18 mouse cellular contexts compared by ENCODE assay signal in the genomic region with DNA sequence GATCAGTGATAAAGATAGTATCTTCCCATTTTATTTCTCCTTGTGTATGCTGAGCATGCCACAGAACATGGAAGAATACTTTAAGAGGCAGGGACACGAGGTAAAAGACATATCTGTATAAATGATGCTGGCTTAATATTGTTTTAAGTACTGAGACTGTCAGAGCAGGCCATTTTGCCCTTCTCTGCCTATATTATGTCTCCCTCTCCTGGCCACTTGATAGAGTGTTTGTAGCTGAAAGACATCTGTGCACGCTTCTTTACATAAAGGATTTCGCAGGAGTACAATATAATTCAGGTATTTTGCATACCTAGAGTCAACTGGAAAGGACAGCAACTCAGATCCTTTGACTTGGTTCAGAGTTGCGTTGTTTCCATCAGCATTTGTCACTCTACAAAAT.
A peak's percentile ranks its signal among the peaks of the same experiment; 100 is the strongest.
DNase-seq lines count a peak whose midpoint lies in the region; ATAC-seq and TF ChIP-seq lines count a peak whose summit lies in the region.
"Had no signal": no experiment of that assay in that cellular context is flagged by ENCODE, and none has a peak within 500 bp of the region (broad histone marks: within the 10 kb centered on the region; RNA-seq: fewer than 3 reads in every experiment).

No protein-coding gene starts in this region.

- TF ChIP-seq EP300 in CH12.LX (IDR thresholded peaks at IDR 0.05; ENCODE audit: low read length) = no peak

- DNase-seq in kidney, postnatal 0 days (ENCODE audit: low spot score) = peak; percentile 2
- peak; percentile 3 for DNase-seq in 416B (ENCODE audit: low read depth)
- DNase-seq in CH12.LX (ENCODE audit: extremely low read depth) = peak; percentile 55
- DNase-seq in ZHBTc4 (ENCODE audit: low read depth, low spot score) = peak; percentile 27
- no peak for DNase-seq in adrenal gland, adult (ENCODE audit: inconsistent age in 2 of 2, low spot score in 1 of 2)
- DNase-seq in adrenal gland, postnatal 10 days = no peak
- DNase-seq in heart, adult 11 months = no peak
- DNase-seq: adrenal gland, postnatal 14 days; cerebellum, adult 9-10 months; heart, adult 2 months; liver, embryonic 13.5 days; thymus, postnatal 36 days had no signal

- no peak for TF ChIP-seq POLR2A in CH12.LX (IDR thresholded peaks at IDR 0.05; ENCODE audit: low read depth, low read length)

- H3K9me3 ChIP-seq in kidney, postnatal 0 days (replicated peaks; ENCODE audit: low read length) = no peaks in the 10 kb centered on the region
- no peaks in the 10 kb centered on the region for H3K9me3 ChIP-seq in kidney, embryonic 16.5 days (ENCODE audit: low read length)
- H3K9me3 ChIP-seq in CH12.LX (replicated peaks; ENCODE audit: low read length) = no peaks in the 10 kb centered on the region
- H3K9me3 ChIP-seq: forebrain, embryonic 15.5 days; heart, embryonic 15.5 days; liver, embryonic 13.5 days; neural tube, embryonic 12.5 days had no signal

- no peak overlapping the region for H3K4me3 ChIP-seq in kidney, postnatal 0 days (replicated peaks; ENCODE audit: low read depth, low read length)
- H3K4me3 ChIP-seq in kidney, embryonic 16.5 days (ENCODE audit: low read length) = no peak overlapping the region
- H3K4me3 ChIP-seq in CH12.LX (replicated peaks in 1 of 3; ENCODE audit: low read depth in 2 of 3, low read length in 2 of 3, poor library complexity in 1 of 3) = no peak overlapping the region
- H3K4me3 ChIP-seq: forebrain, embryonic 15.5 days; heart, adult 2 months; heart, embryonic 15.5 days; liver, embryonic 13.5 days; neural tube, embryonic 12.5 days had no signal

- WGBS in kidney, postnatal 0 days = 73% methylated on average over 4 of the region's 4 CpGs
- WGBS in kidney, embryonic 16.5 days = 70% methylated on average over 4 of the region's 4 CpGs

- ATAC-seq in kidney, postnatal 0 days (replicated peaks; ENCODE audit: low FRiP score, low read depth) = no peak
- ATAC-seq in kidney, embryonic 16.5 days (ENCODE audit: low FRiP score, low TSS enrichment) = no peak
- ATAC-seq: CD4-positive, CD25-positive, alpha-beta regulatory T cell, adult 4 months; forebrain, embryonic 15.5 days; lung, postnatal 0 days had no signal

- no peak overlapping the region for H3K27ac ChIP-seq in kidney, postnatal 0 days
- H3K27ac ChIP-seq in kidney, embryonic 16.5 days (ENCODE audit: low read length) = no peak overlapping the region
- H3K27ac ChIP-seq in CH12.LX (ENCODE audit: insufficient read depth, low read depth) = no peak overlapping the region
- H3K27ac ChIP-seq: forebrain, embryonic 15.5 days; heart, adult 2 months; heart, embryonic 15.5 days; liver, embryonic 13.5 days; neural tube, embryonic 12.5 days had no signal

- in situ Hi-C loops in CH12.LX (cut with MboI; ENCODE audit: low pct_ligation_motif_present, low pct_unique_long_range_greater_than_20kb, low sequenced_read_pairs) = no loop called here

- peak; percentile 78 for TF ChIP-seq RAD21 in CH12.LX (IDR thresholded peaks at IDR 0.05; ENCODE audit: low read depth, low read length)

- no peaks in the 10 kb centered on the region for H3K36me3 ChIP-seq in kidney, postnatal 0 days (ENCODE audit: insufficient read depth, low read length)
- H3K36me3 ChIP-seq in kidney, embryonic 16.5 days (ENCODE audit: insufficient read depth, low read length) = no peaks in the 10 kb centered on the region
- H3K36me3 ChIP-seq in CH12.LX (replicated peaks in 1 of 2; ENCODE audit: control insufficient read depth in 1 of 2, insufficient read depth in 1 of 2, low read length in 1 of 2) = no peaks in the 10 kb centered on the region
- H3K36me3 ChIP-seq: forebrain, embryonic 15.5 days; heart, embryonic 15.5 days; liver, embryonic 13.5 days; neural tube, embryonic 12.5 days had no signal

- dilution Hi-C loops in CH12.LX (cut with MboI; ENCODE audit: extremely low pct_ligation_motif_present, extremely low pct_unique_long_range_greater_than_20kb, low sequenced_read_pairs) = no loop called here

- H3K4me1 ChIP-seq in kidney, postnatal 0 days (replicated peaks; ENCODE audit: insufficient read depth, low read length) = no peaks in the 10 kb centered on the region
- no peaks in the 10 kb centered on the region for H3K4me1 ChIP-seq in kidney, embryonic 16.5 days (ENCODE audit: insufficient read depth, low read length)
- H3K4me1 ChIP-seq in CH12.LX (ENCODE audit: control insufficient read depth in 1 of 2, insufficient read depth in 2 of 2) = no peaks in the 10 kb centered on the region
- H3K4me1 ChIP-seq: forebrain, embryonic 15.5 days; heart, embryonic 15.5 days; liver, embryonic 13.5 days; neural tube, embryonic 12.5 days had no signal

- TF ChIP-seq CTCF in kidney, postnatal 0 days (IDR thresholded peaks at IDR 0.05; ENCODE audit: low read depth) = peak; percentile 42; the same call in 1 of the 2 replicates
- peak in 1 of 2 experiments; percentile 70; a peak in 3 of 4 replicates for TF ChIP-seq CTCF in CH12.LX (conservative IDR thresholded peaks at IDR 0.05 in 1 of 2, IDR thresholded peaks at IDR 0.05 in 1 of 2; ENCODE audit: low read depth in 2 of 2, low read length in 2 of 2)

- H3K79me2 ChIP-seq in CH12.LX (replicated peaks; ENCODE audit: control insufficient read depth, extremely low read depth, insufficient read depth, poor library complexity, severe bottlenecking) = no peaks in the 10 kb centered on the region

- H3K4me2 ChIP-seq in kidney, postnatal 0 days (ENCODE audit: low read length) = no peak overlapping the region
- no peak overlapping the region for H3K4me2 ChIP-seq in kidney, embryonic 16.5 days (replicated peaks; ENCODE audit: low read depth, low read length)
- H3K4me2 ChIP-seq in CH12.LX (ENCODE audit: insufficient read depth, low read depth, poor library complexity, severe bottlenecking) = no peak overlapping the region
- H3K4me2 ChIP-seq: forebrain, embryonic 15.5 days; heart, embryonic 15.5 days; liver, embryonic 13.5 days; neural tube, embryonic 12.5 days had no signal

- H3K27me3 ChIP-seq in kidney, postnatal 0 days (ENCODE audit: insufficient read depth, low read length) = no peaks in the 10 kb centered on the region
- H3K27me3 ChIP-seq in kidney, embryonic 16.5 days (ENCODE audit: insufficient read depth, low read length) = no peaks in the 10 kb centered on the region
- no peaks in the 10 kb centered on the region for H3K27me3 ChIP-seq in CH12.LX (replicated peaks)
- H3K27me3 ChIP-seq: forebrain, embryonic 15.5 days; heart, embryonic 15.5 days; liver, embryonic 13.5 days; neural tube, embryonic 12.5 days had no signal

- H3K9ac ChIP-seq in kidney, postnatal 0 days (ENCODE audit: low read depth, low read length) = no peak overlapping the region
- no peak overlapping the region for H3K9ac ChIP-seq in kidney, embryonic 16.5 days (replicated peaks; ENCODE audit: low read length)
- H3K9ac ChIP-seq in CH12.LX (ENCODE audit: insufficient read depth, low read depth) = no peak overlapping the region
- H3K9ac ChIP-seq: forebrain, embryonic 15.5 days; heart, embryonic 15.5 days; liver, embryonic 13.5 days; neural tube, embryonic 12.5 days had no signal

TF ChIP-seq in CH12.LX, 34 proteins besides CTCF, POLR2A, EP300 and RAD21:
- no peak for TF ChIP-seq BHLHE40 (IDR thresholded peaks at IDR 0.05; ENCODE audit: low read depth, low read length)
- peak; percentile 61 for TF ChIP-seq SMC3 (IDR thresholded peaks at IDR 0.05; ENCODE audit: low read depth, low read length)
- TF ChIP-seq TCF12 (IDR thresholded peaks at IDR 0.05; ENCODE audit: low read depth, low read length) = no peak
- no peak for TF ChIP-seq PAX5 (IDR thresholded peaks at IDR 0.05; ENCODE audit: low read length)
- TF ChIP-seq JUND (conservative IDR thresholded peaks at IDR 0.05; ENCODE audit: low read depth, low read length) = no peak
- TF ChIP-seq E2F4 (IDR thresholded peaks at IDR 0.05; ENCODE audit: insufficient replicate concordance, low read depth, low read length) = no peak
- no peak for TF ChIP-seq SIN3A (IDR thresholded peaks at IDR 0.05; ENCODE audit: low read length)
- TF ChIP-seq USF1 (IDR thresholded peaks at IDR 0.05; ENCODE audit: low read depth, low read length) = no peak
- TF ChIP-seq USF2 (conservative IDR thresholded peaks at IDR 0.05; ENCODE audit: low read depth, low read length) = no peak

Comparison
In these comparisons a context has a peak if more than half of its experiments do, and no peak if none do; other contexts are left out.
1. DNase-seq: peak in kidney, postnatal 0 days (single experiment), 416B (single experiment), CH12.LX (single experiment) and ZHBTc4 (single experiment); none in adrenal gland, adult (0 of 2), adrenal gland, postnatal 10 days (single experiment) and heart, adult 11 months (single experiment).